Mouse (Mus musculus): ENCODE results near the gene Tmem198. TPM values are rescaled to one million over a fixed set of nuclear protein-coding genes. Genes with fewer than 3 reads are reported as not detected.
A peak's percentile ranks its signal among the peaks of the same experiment; 100 is the strongest.

Gene Tmem198
- polyA plus RNA-seq, 1 experiment from 2014 or later, result 0.79 TPM

- Histone ChIP-seq H3K9ac (no peak overlapping the region), H3K9me3 (no peaks in the 10 kb centered on the region), H3K4me1 (peaks cover 78% of the 10 kb centered on the region), H3K27ac (no peak overlapping the region), H3K4me2 (peak overlapping the region; percentile 15), H3K27me3 (peaks cover 73% of the 10 kb centered on the region), H3K36me3 (peaks cover 18% of the 10 kb centered on the region), H3K4me3 (peak overlapping the region; percentile 9; the same call in 1 of the 2 replicates)
- under 1% methylated on average over 22 of the region's 22 CpGs for WGBS
- no peak for ATAC-seq (ENCODE audit: insufficient number of reproducible peaks, low FRiP score, low TSS enrichment, low read depth)
Measured at GRCm38 (mm10) chr1:75445751-75446611, 33.4 kb upstream of the Tmem198 start.

- Histone ChIP-seq H3K4me2 (peak overlapping the region; percentile 15; the same call in 1 of the 2 replicates), H3K9me3 (no peaks in the 10 kb centered on the region), H3K4me3 (no peak overlapping the region), H3K4me1 (peaks cover 79% of the 10 kb centered on the region), H3K9ac (no peak overlapping the region), H3K27ac (no peak overlapping the region), H3K36me3 (peaks cover 14% of the 10 kb centered on the region), H3K27me3 (peaks cover 80% of the 10 kb centered on the region)
- WGBS, result 11% methylated on average over 20 of the region's 20 CpGs
- no peak for ATAC-seq (ENCODE audit: insufficient number of reproducible peaks, low FRiP score, low TSS enrichment, low read depth)
Measured at GRCm38 (mm10) chr1:75446656-75447055, 32.7 kb upstream of the Tmem198 start.

- peaks cover 7% of the 10 kb centered on the region; the same call in 1 of the 2 replicates for H3K36me3 ChIP-seq
- WGBS, result 4% methylated on average over 10 of the region's 10 CpGs
- H3K27ac ChIP-seq, result no peak overlapping the region
- H3K4me1 ChIP-seq, result peaks cover 79% of the 10 kb centered on the region
- ATAC-seq (ENCODE audit: insufficient number of reproducible peaks, low FRiP score, low TSS enrichment, low read depth), result no peak
- peaks cover 88% of the 10 kb centered on the region for H3K27me3 ChIP-seq
- no peaks in the 10 kb centered on the region for H3K9me3 ChIP-seq
- no peak overlapping the region for H3K4me2 ChIP-seq
- no peak overlapping the region for H3K9ac ChIP-seq
- H3K4me3 ChIP-seq, result no peak overlapping the region
Measured at GRCm38 (mm10) chr1:75447265-75448051, 31.9 kb upstream of the Tmem198 start.

- peaks cover under 1% of the 10 kb centered on the region; the same call in 1 of the 2 replicates for H3K36me3 ChIP-seq
- 1% methylated on average over 7 of the region's 7 CpGs for WGBS
- H3K4me3 ChIP-seq, result no peak overlapping the region
- H3K9me3 ChIP-seq, result no peaks in the 10 kb centered on the region
- no peak for ATAC-seq (ENCODE audit: insufficient number of reproducible peaks, low FRiP score, low TSS enrichment, low read depth)
- H3K4me2 ChIP-seq, result no peak overlapping the region
- peaks cover 77% of the 10 kb centered on the region for H3K4me1 ChIP-seq
- H3K27me3 ChIP-seq, result peaks cover 94% of the 10 kb centered on the region
- H3K27ac ChIP-seq, result no peak overlapping the region
- no peak overlapping the region for H3K9ac ChIP-seq
Measured at GRCm38 (mm10) chr1:75448052-75448431, 31.3 kb upstream of the Tmem198 start.

GRCm38 (mm10) chr1:75448937-75449336 lies 30.4 kb upstream of the Tmem198 start:
- Histone ChIP-seq H3K27ac (no peak overlapping the region), H3K36me3 (no peaks in the 10 kb centered on the region), H3K9me3 (no peaks in the 10 kb centered on the region), H3K4me3 (no peak overlapping the region), H3K27me3 (peaks cover 96% of the 10 kb centered on the region), H3K9ac (no peak overlapping the region), H3K4me1 (peaks cover 70% of the 10 kb centered on the region), H3K4me2 (no peak overlapping the region)
- ATAC-seq (ENCODE audit: insufficient number of reproducible peaks, low FRiP score, low TSS enrichment, low read depth), result no peak
- WGBS, result 2% methylated on average over 14 of the region's 14 CpGs

- Histone ChIP-seq H3K27ac (no peak overlapping the region), H3K27me3 (peaks cover 94% of the 10 kb centered on the region), H3K4me3 (no peak overlapping the region; the same call in 1 of the 2 replicates), H3K4me1 (peaks cover 67% of the 10 kb centered on the region), H3K9ac (no peak overlapping the region), H3K9me3 (no peaks in the 10 kb centered on the region), H3K4me2 (peak overlapping the region; percentile 51), H3K36me3 (no peaks in the 10 kb centered on the region)
- WGBS, result 9% methylated on average over 8 of the region's 8 CpGs
- no peak for ATAC-seq (ENCODE audit: insufficient number of reproducible peaks, low FRiP score, low TSS enrichment, low read depth)
Measured at GRCm38 (mm10) chr1:75449377-75450135, 29.8 kb upstream of the Tmem198 start.

- peak within 1 kb of the TSS; percentile 51 for H3K4me2 ChIP-seq
- H3K9me3 ChIP-seq, result no peaks in the 10 kb centered on the region
- peaks cover 58% of the 10 kb centered on the region for H3K4me1 ChIP-seq
- 3% methylated on average over 35 of the region's 35 CpGs for WGBS
- ATAC-seq (ENCODE audit: insufficient number of reproducible peaks, low FRiP score, low TSS enrichment, low read depth), result no peak
- no peaks in the 10 kb centered on the region for H3K36me3 ChIP-seq
- H3K27ac ChIP-seq, result no peak within 1 kb of the TSS
- H3K27me3 ChIP-seq, result peaks cover 91% of the 10 kb centered on the region
- no peak within 1 kb of the TSS for H3K9ac ChIP-seq
- H3K4me3 ChIP-seq, result peak within 1 kb of the TSS; percentile 22
Measured at GRCm38 (mm10) chr1:75450314-75451005, 28.9 kb upstream of the Tmem198 start, which contains the start of gene Asic4. Gene Asic4 (plus strand): TSS chr1:75450436.

- peaks cover 46% of the 10 kb centered on the region for H3K4me1 ChIP-seq
- no peaks in the 10 kb centered on the region for H3K36me3 ChIP-seq
- H3K4me2 ChIP-seq, result no peak overlapping the region
- no peak overlapping the region for H3K4me3 ChIP-seq
- no peak for ATAC-seq (ENCODE audit: insufficient number of reproducible peaks, low FRiP score, low TSS enrichment, low read depth)
- H3K27me3 ChIP-seq, result peaks cover 91% of the 10 kb centered on the region
- H3K9me3 ChIP-seq, result no peaks in the 10 kb centered on the region
- no peak overlapping the region for H3K9ac ChIP-seq
- 55% methylated on average over 5 of the region's 5 CpGs for WGBS
- H3K27ac ChIP-seq, result no peak overlapping the region
Measured at GRCm38 (mm10) chr1:75451900-75452299, 27.4 kb upstream of the Tmem198 start.

GRCm38 (mm10) chr1:75455433-75455832 lies 23.9 kb upstream of the Tmem198 start:
- H3K27me3 ChIP-seq, result peaks cover 90% of the 10 kb centered on the region
- H3K4me1 ChIP-seq, result peaks cover 35% of the 10 kb centered on the region
- ATAC-seq (ENCODE audit: insufficient number of reproducible peaks, low FRiP score, low TSS enrichment, low read depth), result no peak
- WGBS, result 67% methylated on average over 3 of the region's 3 CpGs
- no peak overlapping the region for H3K4me2 ChIP-seq
- H3K9me3 ChIP-seq, result no peaks in the 10 kb centered on the region
- H3K9ac ChIP-seq, result no peak overlapping the region
- no peak overlapping the region for H3K27ac ChIP-seq
- H3K36me3 ChIP-seq, result no peaks in the 10 kb centered on the region
- no peak overlapping the region for H3K4me3 ChIP-seq

GRCm38 (mm10) chr1:75455948-75456347 lies 23.4 kb upstream of the Tmem198 start:
- H3K9ac ChIP-seq, result no peak overlapping the region
- H3K4me3 ChIP-seq, result no peak overlapping the region
- H3K4me1 ChIP-seq, result peaks cover 29% of the 10 kb centered on the region
- H3K27ac ChIP-seq, result no peak overlapping the region
- H3K27me3 ChIP-seq, result peaks cover 86% of the 10 kb centered on the region
- H3K36me3 ChIP-seq, result no peaks in the 10 kb centered on the region
- H3K9me3 ChIP-seq, result no peaks in the 10 kb centered on the region
- no peak overlapping the region for H3K4me2 ChIP-seq
- 17% methylated on average over 5 of the region's 5 CpGs for WGBS
- ATAC-seq (ENCODE audit: insufficient number of reproducible peaks, low FRiP score, low TSS enrichment, low read depth), result no peak
